ENCODE assay signal across 8 mouse cellular contexts in the genomic region with DNA sequence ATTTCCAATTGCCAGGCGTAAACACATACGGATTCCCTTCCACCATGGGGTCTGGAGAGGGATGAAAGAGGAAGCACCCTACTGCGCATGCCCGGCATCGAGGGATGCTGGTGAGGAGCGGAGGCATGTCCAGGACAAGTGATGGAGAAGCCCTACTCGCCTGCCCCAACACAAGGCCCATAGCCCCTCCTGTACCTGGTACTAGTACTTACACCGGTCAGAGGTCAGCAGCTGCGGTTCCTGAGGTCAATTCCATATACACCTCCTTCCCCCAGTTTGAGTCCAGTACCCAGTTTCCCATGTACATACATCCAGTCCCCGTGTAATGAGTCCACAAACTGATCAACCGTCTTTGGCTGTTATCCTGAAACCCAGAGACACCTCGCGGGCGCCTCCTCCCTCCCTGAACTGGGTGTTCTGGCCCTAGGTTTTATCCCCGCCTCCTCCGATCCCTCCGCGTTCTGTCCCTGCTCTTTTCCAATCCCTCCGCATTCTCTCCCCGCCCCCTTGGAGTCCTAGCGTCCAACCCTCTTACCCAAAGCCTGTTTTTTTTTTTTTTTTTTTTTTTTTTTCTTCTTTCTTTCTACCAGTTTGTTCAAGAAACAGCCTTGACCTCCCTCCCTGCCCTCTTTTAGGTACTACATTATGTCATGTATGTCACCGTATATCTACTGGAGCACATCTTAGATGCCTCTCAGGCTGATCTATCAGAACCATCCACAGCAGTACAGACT. TPM values are rescaled to one million over a fixed set of nuclear protein-coding genes. Genes with fewer than 3 reads are reported as not detected.
A peak's percentile ranks its signal among the peaks of the same experiment; 100 is the strongest.
DNase-seq lines count a peak whose midpoint lies in the region; ATAC-seq and TF ChIP-seq lines count a peak whose summit lies in the region.

Gene Cpt1c (minus strand): TSS at position 469 of the 734 bp plus-strand sequence.

- H3K36me3 ChIP-seq in CH12.LX (replicated peaks in 1 of 2; ENCODE audit: control insufficient read depth in 1 of 2, insufficient read depth in 1 of 2, low read length in 1 of 2) = peaks cover 31 to 55% of the 10 kb centered on the region in 2 experiments
- peaks cover 44% of the 10 kb centered on the region for H3K36me3 ChIP-seq in heart, embryonic 10.5 days
- H3K36me3 ChIP-seq in kidney, embryonic 16.5 days (ENCODE audit: insufficient read depth, low read length) = peaks cover 34% of the 10 kb centered on the region
- H3K36me3 ChIP-seq in limb, embryonic 15.5 days = peaks cover 42% of the 10 kb centered on the region
- peaks cover 24% of the 10 kb centered on the region for H3K36me3 ChIP-seq in midbrain, embryonic 16.5 days (ENCODE audit: control insufficient read depth, insufficient read depth, low read length)
- peaks cover 37% of the 10 kb centered on the region for H3K36me3 ChIP-seq in stomach, embryonic 15.5 days

- no peaks in the 10 kb centered on the region for H3K79me2 ChIP-seq in CH12.LX (replicated peaks; ENCODE audit: control insufficient read depth, extremely low read depth, insufficient read depth, poor library complexity, severe bottlenecking)

- H3K9me3 ChIP-seq in CH12.LX (replicated peaks; ENCODE audit: low read length) = no peaks in the 10 kb centered on the region
- no peaks in the 10 kb centered on the region for H3K9me3 ChIP-seq in heart, embryonic 10.5 days
- H3K9me3 ChIP-seq in kidney, embryonic 16.5 days (ENCODE audit: low read length) = no peaks in the 10 kb centered on the region
- H3K9me3 ChIP-seq in limb, embryonic 15.5 days = no peaks in the 10 kb centered on the region
- H3K9me3 ChIP-seq in midbrain, embryonic 16.5 days (replicated peaks; ENCODE audit: control insufficient read depth, low read length, poor library complexity, severe bottlenecking) = no peaks in the 10 kb centered on the region
- H3K9me3 ChIP-seq in stomach, embryonic 15.5 days = no peaks in the 10 kb centered on the region

- peaks cover 7 to 25% of the 10 kb centered on the region in 2 experiments; a peak in 3 of 4 replicates for H3K4me1 ChIP-seq in CH12.LX (ENCODE audit: control insufficient read depth in 1 of 2, insufficient read depth in 2 of 2)
- H3K4me1 ChIP-seq in heart, embryonic 10.5 days = peaks cover 39% of the 10 kb centered on the region
- H3K4me1 ChIP-seq in kidney, embryonic 16.5 days (ENCODE audit: insufficient read depth, low read length) = peaks cover 23% of the 10 kb centered on the region
- peaks cover 38% of the 10 kb centered on the region for H3K4me1 ChIP-seq in limb, embryonic 15.5 days
- H3K4me1 ChIP-seq in midbrain, embryonic 16.5 days (ENCODE audit: control insufficient read depth, insufficient read depth, low read length) = peaks cover 34% of the 10 kb centered on the region
- peaks cover 30% of the 10 kb centered on the region for H3K4me1 ChIP-seq in stomach, embryonic 15.5 days

- no peak within 1 kb of the TSS for H3K27ac ChIP-seq in CH12.LX (ENCODE audit: insufficient read depth, low read depth)
- peak within 1 kb of the TSS; percentile 62 for H3K27ac ChIP-seq in heart, embryonic 10.5 days
- H3K27ac ChIP-seq in kidney, embryonic 16.5 days (ENCODE audit: low read length) = peak within 1 kb of the TSS; percentile 86
- H3K27ac ChIP-seq in limb, embryonic 15.5 days = peak within 1 kb of the TSS; percentile 90
- H3K27ac ChIP-seq in midbrain, embryonic 16.5 days (ENCODE audit: low read length) = peak within 1 kb of the TSS; percentile 95
- peak within 1 kb of the TSS; percentile 91 for H3K27ac ChIP-seq in stomach, embryonic 15.5 days

- H3K4me2 ChIP-seq in CH12.LX (ENCODE audit: insufficient read depth, low read depth, poor library complexity, severe bottlenecking) = no peak within 1 kb of the TSS
- H3K4me2 ChIP-seq in kidney, embryonic 16.5 days (replicated peaks; ENCODE audit: low read depth, low read length) = peak within 1 kb of the TSS; percentile 76
- peak within 1 kb of the TSS; percentile 78 for H3K4me2 ChIP-seq in limb, embryonic 15.5 days
- peak within 1 kb of the TSS; percentile 87 for H3K4me2 ChIP-seq in midbrain, embryonic 16.5 days (ENCODE audit: low read length)
- peak within 1 kb of the TSS; percentile 71 for H3K4me2 ChIP-seq in stomach, embryonic 15.5 days

- TF ChIP-seq RAD21 in CH12.LX (IDR thresholded peaks at IDR 0.05; ENCODE audit: low read depth, low read length) = no peak

- no peak for TF ChIP-seq CTCF in CH12.LX (conservative IDR thresholded peaks at IDR 0.05 in 1 of 2, IDR thresholded peaks at IDR 0.05 in 1 of 2; ENCODE audit: low read depth in 2 of 2, low read length in 2 of 2)

- DNase-seq in CH12.LX (ENCODE audit: extremely low read depth) = peak; percentile 76
- peak; percentile 40 for DNase-seq in c-Kit-positive CD71-negative TER-119-negative erythroid progenitor cells, embryonic 14.5 days (ENCODE audit: low read depth)
- DNase-seq in heart, embryonic 10.5 days (ENCODE audit: low spot score) = peak; percentile 88

- TF ChIP-seq EP300 in CH12.LX (IDR thresholded peaks at IDR 0.05; ENCODE audit: low read length) = no peak

- in situ Hi-C loops in CH12.LX (cut with MboI; ENCODE audit: low pct_ligation_motif_present, low pct_unique_long_range_greater_than_20kb, low sequenced_read_pairs) = no loop called here

- WGBS in heart, embryonic 10.5 days = 5% methylated on average over 22 of the region's 22 CpGs
- WGBS in kidney, embryonic 16.5 days = 2% methylated on average over 22 of the region's 22 CpGs
- WGBS in limb, embryonic 15.5 days = 2% methylated on average over 22 of the region's 22 CpGs
- WGBS in midbrain, embryonic 16.5 days = under 1% methylated on average over 22 of the region's 22 CpGs
- 1% methylated on average over 22 of the region's 22 CpGs for WGBS in stomach, embryonic 15.5 days

- dilution Hi-C loops in CH12.LX (cut with MboI; ENCODE audit: extremely low pct_ligation_motif_present, extremely low pct_unique_long_range_greater_than_20kb, low sequenced_read_pairs) = no loop called here

- peak; percentile 51 for TF ChIP-seq POLR2A in CH12.LX (IDR thresholded peaks at IDR 0.05; ENCODE audit: low read depth, low read length)

- ATAC-seq in erythroid progenitor cell, adult 5-6 weeks (replicated peaks; ENCODE audit: low FRiP score, poor library complexity, severe bottlenecking) = peak; percentile 87
- peak; percentile 10; the same call in 1 of the 2 replicates for ATAC-seq in kidney, embryonic 16.5 days (ENCODE audit: low FRiP score, low TSS enrichment)
- ATAC-seq in limb, embryonic 15.5 days (ENCODE audit: insufficient number of reproducible peaks, low FRiP score, low TSS enrichment, low read depth) = no peak
- ATAC-seq in midbrain, embryonic 16.5 days = peak; percentile 52
- peak; percentile 11; the same call in 1 of the 2 replicates for ATAC-seq in stomach, embryonic 15.5 days (ENCODE audit: insufficient read depth, low FRiP score, low read depth)

- H3K4me3 ChIP-seq in CH12.LX (replicated peaks in 1 of 3; ENCODE audit: low read depth in 2 of 3, low read length in 2 of 3, poor library complexity in 1 of 3) = peak within 1 kb of the TSS; percentile 5 to 55 (median 49)
- peak within 1 kb of the TSS; percentile 53 for H3K4me3 ChIP-seq in heart, embryonic 10.5 days
- peak within 1 kb of the TSS; percentile 57 for H3K4me3 ChIP-seq in kidney, embryonic 16.5 days (ENCODE audit: low read length)
- H3K4me3 ChIP-seq in limb, embryonic 15.5 days = peak within 1 kb of the TSS; percentile 56
- peak within 1 kb of the TSS; percentile 47 for H3K4me3 ChIP-seq in midbrain, embryonic 16.5 days (ENCODE audit: low read depth, low read length)
- H3K4me3 ChIP-seq in stomach, embryonic 15.5 days (replicated peaks) = peak within 1 kb of the TSS; percentile 55

- H3K9ac ChIP-seq in CH12.LX (ENCODE audit: insufficient read depth, low read depth) = no peak within 1 kb of the TSS
- H3K9ac ChIP-seq in kidney, embryonic 16.5 days (replicated peaks; ENCODE audit: low read length) = peak within 1 kb of the TSS; percentile 69
- peak within 1 kb of the TSS; percentile 48 for H3K9ac ChIP-seq in limb, embryonic 15.5 days
- peak within 1 kb of the TSS; percentile 73 for H3K9ac ChIP-seq in midbrain, embryonic 16.5 days (ENCODE audit: low read depth, low read length)
- peak within 1 kb of the TSS; percentile 46; the same call in 1 of the 2 replicates for H3K9ac ChIP-seq in stomach, embryonic 15.5 days

- no peaks in the 10 kb centered on the region for H3K27me3 ChIP-seq in CH12.LX (replicated peaks)
- no peaks in the 10 kb centered on the region for H3K27me3 ChIP-seq in heart, embryonic 10.5 days (ENCODE audit: insufficient read depth, poor library complexity, severe bottlenecking)
- no peaks in the 10 kb centered on the region for H3K27me3 ChIP-seq in kidney, embryonic 16.5 days (ENCODE audit: insufficient read depth, low read length)
- no peaks in the 10 kb centered on the region for H3K27me3 ChIP-seq in limb, embryonic 15.5 days
- no peaks in the 10 kb centered on the region for H3K27me3 ChIP-seq in midbrain, embryonic 16.5 days (ENCODE audit: control insufficient read depth, insufficient read depth, low read depth, low read length)
- H3K27me3 ChIP-seq in stomach, embryonic 15.5 days (replicated peaks) = no peaks in the 10 kb centered on the region

TF ChIP-seq in CH12.LX, 34 proteins besides CTCF, POLR2A, EP300 and RAD21 (continues in another document):
- no peak for TF ChIP-seq JUND (conservative IDR thresholded peaks at IDR 0.05; ENCODE audit: low read depth, low read length)
- TF ChIP-seq CHD2 (IDR thresholded peaks at IDR 0.05; ENCODE audit: low read length) = no peak
- TF ChIP-seq SIN3A (IDR thresholded peaks at IDR 0.05; ENCODE audit: low read length) = no peak
- TF ChIP-seq USF1 (IDR thresholded peaks at IDR 0.05; ENCODE audit: low read depth, low read length) = no peak
- no peak for TF ChIP-seq JUN (IDR thresholded peaks at IDR 0.05; ENCODE audit: insufficient read depth, low read depth, low read length)
- TF ChIP-seq POLR2AphosphoS2 (IDR thresholded peaks at IDR 0.05; ENCODE audit: low read depth, low read length) = peak; percentile 80; the same call in 1 of the 2 replicates
- TF ChIP-seq ZMIZ1 (IDR thresholded peaks at IDR 0.05; ENCODE audit: low read depth, low read length) = peak; percentile 53; the same call in 1 of the 2 replicates
- no peak for TF ChIP-seq ETS1 (conservative IDR thresholded peaks at IDR 0.05; ENCODE audit: low read depth, low read length)

RNA-seq across cellular contexts. Expression of gene Cpt1c, which starts in this region (rescaled TPM):
- 3.6 and 4.5 TPM in 2 replicates for total RNA-seq in CH12.LX (2012; rRNA removed)
- 10.2 and 10.3 TPM in 2 replicates for total RNA-seq in CH12.LX (2014; rRNA removed)
- 10.4 and 12.7 TPM in 2 replicates for polyA plus RNA-seq in CH12.LX (2012; ENCODE audit: insufficient read length, low read depth)
- 1.1 TPM in 1 of 2 replicates, not detected in the other for total RNA-seq in erythroid progenitor cell, adult 5-6 weeks (2015; ENCODE audit: low replicate concordance)
- total RNA-seq in erythroid progenitor cell, adult 5-6 weeks (2017; ENCODE audit: low replicate concordance) = 1.7 TPM in 1 of 2 replicates, not detected in the other
- 11.7 and 19.1 TPM in 2 replicates for polyA plus RNA-seq in heart, embryonic 10.5 days (2016; fragmentation: Nextera tagmentation; extraction: Ambion mirVana)
- polyA plus RNA-seq in kidney, embryonic 16.5 days (2015; fragmentation: Nextera tagmentation; extraction: Ambion mirVana) = 22.4 and 23.8 TPM in 2 replicates
- 27.9 and 28.3 TPM in 2 replicates for polyA plus RNA-seq in limb, embryonic 15.5 days (2015; fragmentation: Nextera tagmentation; extraction: Ambion mirVana)
- 58.4 and 63.1 TPM in 2 replicates for polyA plus RNA-seq in midbrain, embryonic 16.5 days (2015; fragmentation: Nextera tagmentation; extraction: Ambion mirVana)
- polyA plus RNA-seq in stomach, embryonic 15.5 days (2015; fragmentation: Nextera tagmentation; extraction: Ambion mirVana) = 19.3 and 19.4 TPM in 2 replicates
